Comparison of ENCODE assay signal across 24 mouse cellular contexts in genomic region chr10:91339361-91339760, GRCm38 (mm10).
"Had no signal": no experiment of that assay in that cellular context is flagged by ENCODE, and none has a peak within 500 bp of the region (broad histone marks: within the 10 kb centered on the region; RNA-seq: fewer than 3 reads in every experiment).

No protein-coding gene starts in this region.

- H3K4me3 ChIP-seq: limb, embryonic 10.5 days; limb, embryonic 13.5 days; liver, embryonic 12.5 days; liver, embryonic 15.5 days; lung, embryonic 15.5 days; megakaryocyte, embryonic 14.5 days; midbrain, embryonic 10.5 days; neural tube, embryonic 12.5 days; neural tube, embryonic 15.5 days had no signal

- H3K9me3 ChIP-seq: limb, embryonic 10.5 days; limb, embryonic 13.5 days; liver, embryonic 12.5 days; liver, embryonic 15.5 days; lung, embryonic 15.5 days; megakaryocyte, embryonic 14.5 days; midbrain, embryonic 10.5 days; neural tube, embryonic 12.5 days; neural tube, embryonic 15.5 days had no signal

- H3K27me3 ChIP-seq: limb, embryonic 13.5 days; liver, embryonic 12.5 days; liver, embryonic 15.5 days; lung, embryonic 15.5 days; megakaryocyte, embryonic 14.5 days; neural tube, embryonic 12.5 days; neural tube, embryonic 15.5 days had no signal

- H3K4me2 ChIP-seq: limb, embryonic 13.5 days; liver, embryonic 12.5 days; liver, embryonic 15.5 days; lung, embryonic 15.5 days; neural tube, embryonic 12.5 days; neural tube, embryonic 15.5 days had no signal

- H3K4me1 ChIP-seq: limb, embryonic 10.5 days; limb, embryonic 13.5 days; liver, embryonic 12.5 days; liver, embryonic 15.5 days; lung, embryonic 15.5 days; midbrain, embryonic 10.5 days; neural tube, embryonic 12.5 days; neural tube, embryonic 15.5 days had no signal

- H3K9ac ChIP-seq: limb, embryonic 13.5 days; liver, embryonic 12.5 days; liver, embryonic 15.5 days; lung, embryonic 15.5 days; neural tube, embryonic 12.5 days; neural tube, embryonic 15.5 days had no signal

- H3K27ac ChIP-seq: kidney, postnatal 0 days; limb, embryonic 10.5 days; limb, embryonic 13.5 days; liver, embryonic 12.5 days; liver, embryonic 15.5 days; lung, embryonic 15.5 days; midbrain, embryonic 10.5 days; neural tube, embryonic 12.5 days; neural tube, embryonic 15.5 days; stomach, postnatal 0 days had no signal

- ATAC-seq: liver, embryonic 12.5 days had no signal

- H3K36me3 ChIP-seq: limb, embryonic 10.5 days; limb, embryonic 13.5 days; liver, embryonic 12.5 days; liver, embryonic 15.5 days; lung, embryonic 15.5 days; midbrain, embryonic 10.5 days; neural tube, embryonic 12.5 days; neural tube, embryonic 15.5 days had no signal

- DNase-seq: kidney, adult 2 months; kidney, postnatal 25 days; liver; lung, adult 18-20 months; lung, postnatal 10 days; lung, postnatal 36 days; midbrain, embryonic 14.5 days; right cerebral cortex, adult 18-20 months; right cerebral cortex, postnatal 14 days; right cerebral cortex, postnatal 4 days; thymus, adult 2 months; thymus, postnatal 14 days; thymus, postnatal 4 days had no signal
